Mouse (Mus musculus): ENCODE measurements around the gene Diaph3.
"Not testable (repeated sequence)": the region's sequence is repeated elsewhere in the genome, so short reads cannot be mapped to it uniquely, and the experiment has no call there.

The Diaph3 gene

DNA sequence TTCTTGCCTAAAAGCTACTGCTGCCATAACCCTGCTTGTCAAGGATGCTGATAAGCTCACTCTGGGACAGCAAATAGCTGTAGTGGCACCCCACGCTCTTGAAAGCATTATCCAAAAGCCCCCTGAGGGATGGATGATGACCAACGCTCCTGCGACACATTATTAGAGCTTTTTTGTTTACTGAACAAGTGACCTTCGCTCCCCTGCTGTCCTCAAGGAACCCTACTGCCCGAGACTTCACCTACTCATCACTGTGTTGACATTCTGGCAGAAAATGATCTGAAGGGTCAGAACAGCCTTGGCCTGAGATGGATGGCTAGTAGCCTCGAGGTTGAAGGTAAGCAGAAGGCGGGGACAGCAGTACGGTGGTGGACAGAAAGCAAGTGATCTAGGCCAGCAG lies 56.1 kb downstream of the Diaph3 start:
- DNase-seq (ENCODE audit: low read depth, low spot score), result not testable (repeated sequence)

DNA sequence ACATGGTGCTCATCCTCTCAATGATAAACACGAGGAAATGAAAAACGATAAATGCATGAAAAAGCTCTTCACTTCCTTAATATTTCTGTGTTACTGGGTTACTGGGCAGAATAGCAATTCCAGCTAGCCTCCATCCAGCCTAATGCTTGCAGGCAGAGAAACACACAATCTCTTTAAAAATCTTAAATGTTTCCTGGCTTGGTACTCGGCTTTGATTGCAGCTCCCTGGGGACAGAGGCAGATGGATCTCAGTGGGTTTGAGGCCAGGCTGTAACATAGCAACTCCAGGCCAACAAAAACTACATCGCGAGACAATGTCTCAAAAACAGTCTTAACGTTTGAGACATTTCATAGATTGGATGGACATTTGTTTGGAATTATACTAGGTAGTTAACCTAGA lies 57.1 kb downstream of the Diaph3 start:
- DNase-seq (ENCODE audit: low read depth, low spot score), result no peak

GRCm38 (mm10) chr14:87079725-87080124 lies 61.3 kb downstream of the Diaph3 start:
- peak; percentile 61 for DNase-seq (ENCODE audit: low read depth, low spot score)

- DNase-seq (ENCODE audit: low read depth, low spot score), result no peak
Measured at GRCm38 (mm10) chr14:87075021-87075531, 66.0 kb downstream of the Diaph3 start.

DNA sequence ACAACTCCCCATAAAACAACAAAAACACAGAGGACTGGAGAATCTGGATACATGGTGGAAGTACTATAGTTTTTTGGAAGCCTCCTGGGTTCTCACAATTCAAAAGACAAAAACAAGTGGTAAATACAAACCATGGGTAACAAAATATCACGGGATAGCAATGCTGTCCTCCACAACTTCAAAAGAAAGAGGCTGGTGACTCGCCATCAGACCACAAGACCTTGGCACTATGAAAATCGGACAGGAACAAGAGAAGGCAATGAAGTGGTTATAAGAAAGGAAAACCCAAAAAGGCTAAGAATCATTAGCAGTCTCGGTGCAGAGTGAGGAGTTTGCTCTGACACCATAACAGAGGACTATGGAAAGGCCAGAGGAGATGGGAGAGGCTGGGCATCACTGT lies 76.8 kb downstream of the Diaph3 start:
- DNase-seq (ENCODE audit: low read depth, low spot score), result no peak

GRCm38 (mm10) chr14:87056169-87056568 lies 84.9 kb downstream of the Diaph3 start:
- DNase-seq (ENCODE audit: low read depth, low spot score), result no peak

- DNase-seq (ENCODE audit: low read depth, low spot score), result peak; percentile 77
Measured at GRCm38 (mm10) chr14:87051187-87051586, 89.8 kb downstream of the Diaph3 start.

DNA sequence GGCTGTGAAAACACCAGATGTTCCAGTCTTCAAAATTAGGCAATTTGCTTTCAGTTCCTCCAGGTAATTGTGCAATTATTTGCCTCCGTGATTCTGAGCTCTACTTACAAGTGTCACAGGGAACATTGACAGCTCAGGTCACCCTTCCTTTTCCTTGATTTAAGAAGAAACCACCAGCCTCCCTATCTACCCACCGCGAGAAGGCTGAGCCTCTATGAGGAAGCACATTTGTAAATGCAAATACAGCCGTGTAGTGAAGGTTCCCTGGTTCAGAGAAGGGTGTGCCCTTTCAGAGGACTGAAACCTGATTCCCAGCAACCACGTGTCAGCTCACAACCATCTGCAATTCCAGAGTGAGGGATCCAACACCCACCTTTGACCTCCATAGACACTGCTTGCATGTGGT lies 96.6 kb downstream of the Diaph3 start:
- DNase-seq (ENCODE audit: low read depth, low spot score), result no peak

DNA sequence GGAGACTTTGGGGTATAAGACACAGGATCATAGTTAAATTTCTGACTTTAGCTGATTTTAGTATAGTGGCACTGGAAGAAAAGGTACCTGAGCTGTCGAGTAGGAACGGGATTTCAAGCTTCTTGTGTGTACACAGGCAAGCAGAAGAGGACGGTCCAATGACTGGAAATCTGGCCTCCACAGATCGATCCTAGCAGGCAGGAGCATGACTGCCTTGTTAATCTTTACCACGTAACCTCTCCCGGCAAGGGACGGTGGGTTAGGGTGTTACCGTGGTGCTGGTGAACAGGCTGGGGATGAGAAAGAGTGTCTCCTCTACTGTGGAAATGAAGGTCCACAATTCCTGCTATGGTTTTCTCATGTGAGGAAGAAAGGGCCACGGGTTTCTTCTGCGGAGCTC lies 120.8 kb downstream of the Diaph3 start:
- no peak for DNase-seq (ENCODE audit: low read depth, low spot score)

DNA sequence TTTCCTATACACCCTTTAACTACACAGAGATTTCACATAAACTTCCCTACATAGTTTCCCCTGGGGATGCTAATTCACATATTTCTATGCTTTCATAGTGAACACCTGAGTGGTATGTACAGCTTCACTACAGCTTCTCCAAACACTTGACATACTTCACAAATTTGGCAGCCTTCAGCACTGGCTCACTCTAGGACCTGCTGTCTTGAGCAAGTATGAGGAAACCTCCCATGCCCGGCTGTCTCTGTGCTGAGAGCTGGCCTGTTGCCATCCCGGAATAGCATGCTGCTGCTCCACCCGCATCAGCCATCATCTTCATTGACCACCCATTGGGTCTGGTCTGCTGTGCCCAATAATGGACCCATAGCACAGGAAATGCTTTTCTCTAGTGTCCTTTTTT lies 121.3 kb downstream of the Diaph3 start:
- DNase-seq (ENCODE audit: low read depth, low spot score), result no peak

GRCm38 (mm10) chr14:86997318-86997717 lies 143.7 kb downstream of the Diaph3 start:
- no peak for DNase-seq (ENCODE audit: low read depth, low spot score)

DNA sequence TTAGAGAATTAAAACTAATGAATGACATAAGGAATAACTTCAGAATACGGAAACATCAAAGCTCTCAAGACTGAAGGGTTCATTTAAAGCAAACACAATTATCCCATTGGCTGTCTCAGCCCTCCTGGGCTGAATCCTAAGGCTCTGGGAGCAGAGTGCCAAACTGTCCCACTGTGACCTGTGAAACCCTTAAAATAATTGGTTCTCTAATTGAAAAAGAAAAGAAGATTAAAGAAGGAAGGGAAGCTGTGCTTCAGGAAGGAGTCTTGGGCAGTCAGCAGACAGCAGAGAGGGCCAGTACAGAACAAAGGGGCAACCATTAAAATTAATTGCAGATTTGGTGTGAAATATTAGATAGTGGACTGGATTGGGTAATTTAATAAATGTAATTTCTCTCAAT lies 189.9 kb downstream of the Diaph3 start:
- DNase-seq (ENCODE audit: low read depth, low spot score), result no peak

DNA sequence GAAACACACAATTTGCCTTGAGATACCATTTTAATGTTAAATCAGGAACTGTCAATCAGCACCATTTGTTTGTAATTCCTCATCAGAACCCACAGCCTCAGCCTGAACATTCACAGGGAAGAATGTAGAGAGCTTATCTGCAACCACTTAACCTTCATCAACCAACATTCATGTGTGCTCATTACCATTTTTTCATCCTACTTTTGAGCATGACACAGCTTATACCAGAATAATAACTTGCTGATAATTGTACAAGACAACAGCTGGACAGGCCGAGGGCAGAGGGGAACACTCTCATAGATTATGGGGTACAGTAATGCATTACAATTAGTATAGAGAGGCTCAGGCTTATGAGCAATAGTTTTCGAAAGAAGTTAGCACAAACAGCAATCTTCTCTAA lies 203.1 kb downstream of the Diaph3 start:
- no peak for DNase-seq (ENCODE audit: low read depth, low spot score)

- no peak for DNase-seq (ENCODE audit: low read depth, low spot score)
Measured at GRCm38 (mm10) chr14:86936424-86936823, 204.6 kb downstream of the Diaph3 start.

DNA sequence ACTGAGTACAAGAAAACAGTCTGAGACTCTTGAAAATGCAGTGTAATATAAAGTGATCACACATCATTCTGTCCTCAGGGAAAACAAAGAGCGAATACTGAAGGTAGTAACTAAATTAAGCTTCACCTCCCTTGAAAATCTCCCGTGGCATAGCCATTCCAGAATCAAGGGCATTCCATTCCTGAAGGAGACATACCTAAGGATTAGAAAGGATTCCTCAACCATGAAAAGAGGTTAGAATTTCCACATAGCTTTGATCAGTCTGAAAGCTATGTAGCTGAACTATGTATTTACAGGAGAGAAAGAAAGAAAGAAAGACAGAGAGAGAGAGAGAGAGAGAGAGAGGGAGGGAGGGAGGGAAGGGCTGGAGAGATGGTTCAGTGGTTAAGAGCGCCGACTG lies 210.3 kb downstream of the Diaph3 start:
- DNase-seq (ENCODE audit: low read depth, low spot score), result no peak

- no peak for DNase-seq (ENCODE audit: low read depth, low spot score)
Measured at GRCm38 (mm10) chr14:86926827-86927226, 214.2 kb downstream of the Diaph3 start.

DNA sequence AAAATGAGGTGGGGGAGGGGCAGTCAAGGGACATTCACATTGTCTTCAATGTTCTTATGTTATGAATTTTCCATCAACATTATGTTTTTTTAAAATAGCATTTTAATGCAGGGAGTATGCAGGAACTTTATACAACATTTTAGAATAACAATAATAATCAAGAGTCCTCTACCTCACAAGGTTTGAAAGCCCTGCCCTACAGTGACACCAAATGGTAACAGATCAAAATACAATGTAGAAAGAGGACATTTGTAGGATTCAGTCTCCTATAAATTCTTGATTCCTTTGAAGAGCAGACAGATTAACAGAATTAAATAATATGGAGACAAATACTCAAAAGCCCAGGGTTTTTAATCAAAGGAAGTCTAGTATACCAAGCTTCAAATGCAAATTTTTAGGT lies 242.1 kb downstream of the Diaph3 start:
- DNase-seq (ENCODE audit: low read depth, low spot score), result no peak

GRCm38 (mm10) chr14:86889070-86889804 lies 251.8 kb downstream of the Diaph3 start:
- DNase-seq (ENCODE audit: low read depth, low spot score), result no peak

- no peak for DNase-seq (ENCODE audit: low read depth, low spot score)
Measured at GRCm38 (mm10) chr14:86885417-86886098, 255.5 kb downstream of the Diaph3 start.

- peak; percentile 17 for DNase-seq (ENCODE audit: low read depth, low spot score)
Measured at GRCm38 (mm10) chr14:86869536-86869935, 271.5 kb downstream of the Diaph3 start.

DNA sequence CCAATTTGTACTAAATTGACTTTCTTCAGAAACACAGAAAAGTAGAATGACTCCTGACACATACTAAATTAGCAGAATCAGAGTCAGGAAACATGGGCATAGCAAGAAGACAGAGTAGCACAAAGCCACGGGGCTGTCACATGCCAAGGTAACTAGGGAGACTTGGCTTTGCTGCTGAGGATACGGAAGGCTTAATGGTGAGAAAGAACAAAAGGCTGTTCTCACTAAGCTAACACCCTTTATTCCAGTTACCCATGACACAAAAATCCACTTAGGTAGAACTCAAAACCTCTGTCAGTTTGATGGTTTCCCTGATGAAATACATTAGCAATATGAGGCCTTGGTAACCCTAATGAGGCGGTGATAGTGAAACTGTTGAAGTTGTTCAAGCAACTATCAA lies 273.9 kb downstream of the Diaph3 start:
- no peak for DNase-seq (ENCODE audit: low read depth, low spot score)

GRCm38 (mm10) chr14:86864053-86864452 lies 277.0 kb downstream of the Diaph3 start:
- DNase-seq (ENCODE audit: low read depth, low spot score), result no peak
